Mouse (Mus musculus) urinary bladder, adult 2 months (tissue): Measurements from ENCODE around the gene Proser1. TPM values are rescaled to one million over a fixed set of nuclear protein-coding genes. Genes with fewer than 3 reads are reported as not detected.

Experiments used
- DNase-seq: peaks from one replicate; pipeline ENCODE4 v3.0.0; 2022; ENCODE audit warnings: low spot score
- polyA plus RNA-seq: library from polyadenylated mRNA; depleted of rRNA; stranded (reverse); fragments of >200 nt; gene quantifications from 2 replicates; pipeline ENCODE4 v1.2.3, GENCODE M21; 2012; rRNA removed

The Proser1 gene
- 4.7 and 10.3 TPM in 2 replicates for polyA plus RNA-seq

DNA sequence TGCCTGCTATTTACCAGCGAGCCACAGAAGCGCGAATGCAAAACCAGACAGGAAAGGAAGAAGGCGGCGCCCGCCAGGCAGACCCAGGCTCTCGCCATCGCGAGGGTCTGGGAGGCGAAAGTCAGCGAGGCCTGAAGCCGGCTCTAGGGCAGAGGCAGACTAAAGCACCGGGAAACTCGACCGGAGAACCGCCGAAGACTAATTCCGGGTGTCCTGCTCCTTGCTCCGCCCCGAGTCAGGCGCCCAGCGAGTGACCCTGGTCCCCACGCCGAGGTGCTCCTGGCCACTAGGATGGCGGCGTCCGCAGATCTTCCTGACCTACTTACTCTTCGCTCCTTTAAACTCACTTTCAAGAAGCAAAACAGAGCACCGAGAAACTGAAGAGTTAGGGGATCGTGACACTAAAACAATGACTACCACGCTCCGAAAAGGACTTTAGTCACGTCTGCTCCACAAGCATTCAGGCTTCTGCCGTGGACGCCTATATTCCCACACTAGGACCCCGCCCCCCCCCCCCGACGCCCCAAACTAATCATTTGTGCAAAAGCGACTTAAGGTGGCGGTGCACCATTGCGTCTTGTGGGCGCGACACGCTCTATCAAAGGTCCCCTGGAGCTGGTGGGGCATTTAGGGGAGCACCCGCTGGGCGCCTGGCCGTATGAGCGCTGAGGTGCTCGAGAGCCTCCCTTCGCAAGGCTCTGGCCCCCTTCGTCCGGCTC, at the start of gene Proser1, which contains the start of gene Nhlrc3:
Proser1 (plus strand) TSS at position 621 of the 719 bp plus-strand sequence.
Nhlrc3 (minus strand) TSS at position 287 of the 719 bp plus-strand sequence.
- peak; percentile 94 for DNase-seq

GRCm38 (mm10) chr3:53413959-53414358, 49.5 kb upstream of the Proser1 start:
- no peak for DNase-seq

DNA sequence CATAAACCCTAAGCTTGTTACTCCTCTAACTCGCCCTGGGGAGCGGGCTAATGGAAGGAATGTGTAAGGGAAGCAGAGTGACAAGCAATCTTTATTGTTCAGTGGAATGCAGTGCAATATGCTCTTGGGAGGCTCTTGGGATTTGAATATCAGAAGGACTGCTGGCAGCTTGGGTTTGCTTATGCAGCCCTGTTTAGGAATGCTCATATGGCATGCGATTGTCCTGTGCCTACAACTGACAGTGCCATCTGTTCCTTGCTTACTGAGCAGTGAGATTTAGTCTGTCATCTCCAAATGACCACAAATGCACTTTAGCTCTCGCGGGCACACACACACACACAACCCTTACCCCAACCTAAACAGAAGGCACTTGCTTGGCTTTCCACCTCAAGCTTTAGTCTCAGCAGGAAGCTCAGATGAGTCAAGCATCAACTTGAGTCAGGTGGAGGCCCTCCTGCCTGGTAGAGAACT, 47.4 kb upstream of the Proser1 start:
- DNase-seq, result no peak

GRCm38 (mm10) chr3:53417701-53418100, 45.8 kb upstream of the Proser1 start:
- no peak for DNase-seq

- no peak for DNase-seq
Observed at GRCm38 (mm10) chr3:53421656-53422055, 41.8 kb upstream of the Proser1 start.

GRCm38 (mm10) chr3:53422691-53423090, 40.8 kb upstream of the Proser1 start:
- DNase-seq, result no peak

DNA sequence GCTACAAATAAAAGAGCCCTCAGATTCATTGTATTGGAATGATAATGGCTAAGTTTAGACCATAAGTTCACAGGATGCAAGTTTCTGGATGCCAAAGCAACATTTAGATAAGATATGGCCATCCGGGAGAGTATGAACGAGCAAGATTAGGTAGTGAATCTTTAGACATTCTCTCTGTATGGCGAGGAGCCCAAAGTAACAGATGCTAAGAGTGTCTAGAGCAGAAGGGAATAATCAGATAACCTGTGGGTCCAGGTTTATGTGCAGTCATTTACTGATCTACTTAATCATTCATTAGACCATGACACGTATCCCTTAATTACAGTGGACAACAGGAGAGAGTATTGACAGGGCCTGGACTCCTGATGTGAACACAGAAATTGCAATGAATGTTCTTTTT, 39.9 kb upstream of the Proser1 start:
- DNase-seq, result no peak

- no peak for DNase-seq
Observed at GRCm38 (mm10) chr3:53434610-53435009, 28.9 kb upstream of the Proser1 start.

GRCm38 (mm10) chr3:53436550-53436949, 26.9 kb upstream of the Proser1 start:
- DNase-seq, result no peak

DNA sequence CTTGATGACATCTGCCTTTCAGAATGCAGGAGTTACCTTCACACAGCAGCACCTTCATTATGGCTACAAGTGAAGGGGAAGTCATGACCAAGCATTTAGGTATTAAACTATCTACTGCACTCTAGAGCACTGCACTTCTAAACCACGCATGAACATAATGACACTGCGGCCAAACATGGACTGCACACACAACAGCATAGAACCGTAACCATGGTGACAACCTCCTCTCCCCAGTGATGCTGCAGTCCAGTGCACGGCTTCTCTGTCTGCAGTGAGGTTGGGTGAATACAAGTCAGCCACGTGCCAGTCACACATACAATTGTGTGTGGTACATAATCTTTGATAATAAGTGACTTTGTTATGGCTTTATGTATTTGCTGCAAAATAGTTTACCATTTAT, 17.9 kb upstream of the Proser1 start:
- DNase-seq, result no peak

- no peak for DNase-seq
Observed at GRCm38 (mm10) chr3:53446801-53447200, 16.7 kb upstream of the Proser1 start.

DNA sequence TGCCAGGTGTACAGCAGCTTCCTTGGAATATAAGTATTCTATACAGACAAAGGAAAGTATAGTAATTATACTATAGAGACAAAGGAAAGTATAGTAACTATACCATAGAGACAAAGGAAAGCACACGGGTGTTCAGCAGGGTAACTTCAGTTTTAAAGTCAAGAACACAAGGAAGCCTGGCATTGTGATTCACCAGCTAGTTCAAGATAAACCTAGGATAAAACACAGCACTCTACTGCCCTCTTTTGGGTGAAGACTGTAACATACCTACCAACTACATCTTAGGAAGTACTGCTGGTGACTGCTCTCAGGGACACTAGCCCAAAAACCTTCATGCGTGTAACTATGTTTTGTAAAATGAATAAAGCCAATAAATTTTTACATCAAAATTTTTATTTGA, 15.3 kb upstream of the Proser1 start:
- DNase-seq, result no peak

DNA sequence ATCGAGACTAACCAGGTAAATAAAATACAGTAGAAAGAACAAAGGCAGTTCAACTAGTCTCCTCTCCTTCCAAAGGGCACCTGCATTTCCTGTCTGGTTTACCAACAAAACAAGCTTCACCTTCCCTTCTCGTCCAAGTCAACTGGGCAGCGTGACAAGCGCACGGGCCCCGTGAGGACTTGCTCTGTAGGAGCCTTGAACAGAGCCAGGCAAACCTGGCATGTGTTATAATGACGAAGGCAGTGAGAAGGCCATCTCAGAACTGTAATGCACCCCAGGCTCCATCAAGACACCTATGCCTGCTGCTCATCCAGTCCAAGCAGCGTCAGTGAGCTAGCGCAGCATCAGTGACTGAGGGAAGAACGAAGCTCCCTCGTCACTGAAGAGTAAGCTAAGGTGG, 12.8 kb upstream of the Proser1 start:
- DNase-seq, result no peak

DNA sequence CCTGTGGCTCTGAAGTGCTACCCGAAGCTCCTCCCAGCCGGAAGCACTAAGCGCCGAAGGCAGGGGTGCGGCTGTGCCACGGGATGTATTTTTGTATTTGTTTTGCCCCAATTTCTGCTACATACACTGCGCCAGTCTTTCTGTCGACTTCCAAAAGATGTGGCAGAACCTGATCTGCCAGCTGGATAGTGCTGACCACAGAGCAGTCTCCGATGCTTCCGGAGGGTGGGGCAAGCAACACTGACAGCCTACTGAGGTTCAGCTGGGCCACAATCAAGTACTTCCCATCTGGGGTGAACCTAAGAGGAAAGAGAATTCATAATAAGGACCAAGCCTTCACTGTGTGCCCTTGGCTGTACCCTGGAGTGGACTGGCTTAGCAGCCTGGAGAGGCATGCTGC, 11.1 kb upstream of the Proser1 start:
- DNase-seq, result peak; percentile 31

DNA sequence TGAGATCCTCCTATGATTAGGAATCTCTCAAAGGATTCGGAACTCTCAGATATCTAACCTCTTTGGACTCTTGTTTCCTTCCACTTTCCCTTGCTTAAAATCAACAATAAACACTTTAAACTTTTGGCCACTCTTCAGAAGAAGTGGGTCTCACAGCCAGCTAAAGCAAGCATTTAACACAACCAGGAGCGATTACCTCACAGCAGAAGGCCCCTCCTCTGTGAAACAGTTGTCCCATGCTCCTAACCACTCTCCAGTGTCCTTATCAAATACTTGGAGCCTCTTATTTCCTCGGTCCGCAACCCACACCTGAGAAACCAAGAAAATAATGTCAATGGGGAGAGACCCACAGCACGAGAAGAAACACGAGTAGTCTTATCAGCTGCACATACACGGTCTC, 10.1 kb upstream of the Proser1 start:
- no peak for DNase-seq

GRCm38 (mm10) chr3:53454005-53454404, 9.5 kb upstream of the Proser1 start:
- no peak for DNase-seq

- DNase-seq, result no peak
Observed at GRCm38 (mm10) chr3:53454561-53454960, 8.9 kb upstream of the Proser1 start.

DNA sequence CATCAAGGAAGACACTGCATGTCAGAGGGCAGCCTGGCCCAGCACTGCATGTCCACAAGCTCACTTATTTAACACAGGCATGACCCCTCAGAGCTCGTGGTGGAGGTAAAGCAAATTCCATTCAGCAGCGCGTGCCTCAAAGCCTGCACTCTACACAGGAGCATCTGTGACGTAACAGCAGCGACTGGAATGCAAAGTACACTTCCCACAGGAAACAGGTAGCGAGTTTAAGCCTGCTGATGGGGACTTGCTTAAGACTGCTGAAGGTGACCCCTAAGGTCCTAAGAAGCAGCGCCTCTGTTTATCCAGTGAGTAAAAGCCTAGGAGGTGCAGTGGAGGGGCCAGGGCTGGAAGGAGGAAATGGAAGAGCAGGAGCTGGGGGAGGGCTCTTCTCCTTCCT, 8.5 kb upstream of the Proser1 start:
- no peak for DNase-seq

- no peak for DNase-seq
Observed at GRCm38 (mm10) chr3:53457750-53458149, 5.7 kb upstream of the Proser1 start.

DNA sequence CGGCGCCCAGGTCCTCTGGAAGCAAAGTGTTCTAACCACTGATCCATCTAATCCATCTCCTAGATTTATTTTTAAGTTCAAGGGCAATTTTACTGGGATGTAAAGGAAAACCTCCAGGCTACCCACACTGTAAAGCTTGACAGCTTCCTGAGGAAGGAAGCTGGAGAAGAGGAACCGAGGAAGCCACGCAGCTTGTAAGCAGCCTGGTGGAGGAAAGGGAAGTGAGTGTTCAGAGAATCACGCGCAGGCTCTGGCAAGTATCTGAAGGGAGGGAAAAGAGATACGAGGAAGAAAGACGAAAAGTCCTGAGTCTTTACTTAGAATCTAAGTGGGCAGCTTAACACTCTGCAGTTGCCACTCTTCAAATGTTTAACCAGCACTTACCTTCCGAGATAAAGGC, 3.4 kb upstream of the Proser1 start:
- DNase-seq, result no peak

DNA sequence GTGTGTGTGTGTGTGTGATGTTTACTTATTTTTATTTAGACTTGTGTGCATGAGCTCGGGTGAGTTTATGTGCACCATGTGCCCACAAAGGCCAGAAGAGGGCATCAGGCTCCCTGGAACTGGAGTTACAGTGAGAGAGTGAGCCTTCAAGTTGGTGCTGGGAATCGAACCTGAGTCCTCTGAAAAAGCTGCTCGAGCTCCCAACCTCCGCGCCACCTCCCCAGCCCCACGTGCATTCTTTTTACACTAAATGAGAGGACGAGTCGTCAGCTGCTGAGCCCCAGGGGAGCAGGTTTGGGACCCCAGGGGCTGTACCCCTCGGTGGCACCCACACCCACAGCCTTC, 793 bp upstream of the Proser1 start:
- DNase-seq, result no peak

DNA sequence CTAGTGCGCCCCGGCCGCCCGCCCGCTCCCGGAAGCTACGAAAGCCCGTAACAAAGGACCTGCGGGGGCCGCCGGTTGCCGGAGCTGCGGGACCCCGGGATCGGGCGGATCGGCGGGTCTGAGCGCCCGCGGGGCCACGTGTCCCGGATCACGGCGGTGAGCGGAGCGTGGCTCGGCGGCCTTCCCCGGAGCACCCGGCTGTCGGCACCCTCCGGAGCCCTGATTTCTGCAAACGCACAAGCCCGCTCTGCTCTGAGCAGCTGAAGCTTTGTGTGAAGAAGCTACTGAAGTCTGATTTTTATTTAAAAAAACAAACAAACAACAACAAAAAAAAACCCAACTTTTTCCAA, 274 bp downstream of the Proser1 start:
- no peak for DNase-seq

GRCm38 (mm10) chr3:53464146-53464698, 756 bp downstream of the Proser1 start:
- DNase-seq, result no peak

DNA sequence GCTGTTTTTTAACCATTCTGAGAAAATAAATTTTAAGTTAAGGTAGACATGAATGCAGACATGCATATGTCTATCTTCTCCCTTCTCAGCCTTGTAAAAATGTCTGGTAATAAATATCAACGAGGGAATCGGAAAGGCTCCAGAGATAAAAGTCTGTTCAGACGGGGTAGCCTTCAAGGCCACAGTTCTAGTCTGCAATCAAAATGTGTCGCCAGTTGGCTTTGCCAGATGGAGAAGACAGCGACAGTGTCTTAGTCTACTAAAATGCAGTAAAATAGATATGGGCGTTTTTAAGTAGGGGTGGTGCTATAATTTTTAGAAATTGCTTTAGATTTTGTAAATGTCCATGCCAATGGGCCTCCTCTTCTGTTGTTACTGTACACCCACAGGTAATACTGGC, 1.9 kb downstream of the Proser1 start:
- no peak for DNase-seq
